Mouse (Mus musculus): ENCODE data around the gene Ccdc121. TPM values are rescaled to one million over a fixed set of nuclear protein-coding genes. Genes with fewer than 3 reads are reported as not detected.
"Not testable (repeated sequence)": the region's sequence is repeated elsewhere in the genome, so short reads cannot be mapped to it uniquely, and the experiment has no call there.

Gene Ccdc121
- polyA plus RNA-seq, 1 experiment from 2014 or later: 0.15 TPM

DNA sequence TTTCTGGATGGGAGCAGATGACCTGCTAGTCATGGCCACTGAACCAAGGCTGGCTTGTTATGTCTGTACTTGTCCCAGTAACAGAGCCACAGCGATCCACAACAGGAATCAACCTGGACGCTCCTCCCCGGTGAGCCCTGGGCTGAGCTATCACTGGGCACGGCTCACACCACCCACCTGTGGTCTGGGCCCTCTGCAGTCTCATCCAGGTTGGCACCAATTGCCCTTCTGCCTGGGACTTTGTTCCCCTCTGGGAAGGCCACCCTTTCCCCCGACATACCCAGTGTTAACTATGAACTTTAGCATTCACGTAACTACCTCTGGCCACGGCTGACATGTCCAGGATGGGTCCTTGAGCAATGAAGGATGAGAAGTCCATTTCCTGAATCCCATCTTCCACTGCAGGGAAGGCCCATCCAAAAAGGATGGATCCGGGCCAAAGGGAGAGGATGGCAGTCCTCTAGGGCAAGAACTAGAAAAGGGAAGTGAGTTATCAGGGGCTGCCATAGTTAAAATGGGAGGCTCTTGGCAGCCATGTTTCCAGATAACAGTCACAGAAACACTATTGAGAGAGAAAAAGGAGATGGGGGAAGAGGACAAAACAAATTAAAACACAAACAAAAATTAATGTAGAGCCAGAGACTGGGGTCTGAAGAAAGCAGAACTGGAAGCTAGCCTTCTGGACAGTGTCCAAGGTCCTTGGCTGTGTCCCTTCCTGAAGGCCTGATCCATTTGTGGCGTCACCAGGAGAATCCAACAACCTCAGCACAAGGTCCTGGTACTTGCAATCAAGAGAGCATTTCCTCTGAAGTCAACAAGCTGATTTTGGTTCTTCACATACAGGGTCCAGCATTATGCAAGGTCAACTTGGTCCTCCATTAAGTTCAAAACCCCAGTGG lies 26.6 kb upstream of the Ccdc121 start:
- Histone ChIP-seq H3K4me3 (no peak overlapping the region), H3K9me3 (no peaks in the 10 kb centered on the region), H3K4me1 (peaks cover 29% of the 10 kb centered on the region), H3K9ac (no peak overlapping the region), H3K27ac (no peak overlapping the region), H3K27me3 (0 out of 2 replicates have a peak, but pooled peaks cover 8% of the 10 kb centered on the region), H3K36me3 (no peaks in the 10 kb centered on the region), H3K4me2 (no peak overlapping the region)
- ATAC-seq (ENCODE audit: insufficient number of reproducible peaks, low FRiP score, low TSS enrichment, low read depth): no peak
- WGBS: 91% methylated on average over 9 of the region's 9 CpGs

DNA sequence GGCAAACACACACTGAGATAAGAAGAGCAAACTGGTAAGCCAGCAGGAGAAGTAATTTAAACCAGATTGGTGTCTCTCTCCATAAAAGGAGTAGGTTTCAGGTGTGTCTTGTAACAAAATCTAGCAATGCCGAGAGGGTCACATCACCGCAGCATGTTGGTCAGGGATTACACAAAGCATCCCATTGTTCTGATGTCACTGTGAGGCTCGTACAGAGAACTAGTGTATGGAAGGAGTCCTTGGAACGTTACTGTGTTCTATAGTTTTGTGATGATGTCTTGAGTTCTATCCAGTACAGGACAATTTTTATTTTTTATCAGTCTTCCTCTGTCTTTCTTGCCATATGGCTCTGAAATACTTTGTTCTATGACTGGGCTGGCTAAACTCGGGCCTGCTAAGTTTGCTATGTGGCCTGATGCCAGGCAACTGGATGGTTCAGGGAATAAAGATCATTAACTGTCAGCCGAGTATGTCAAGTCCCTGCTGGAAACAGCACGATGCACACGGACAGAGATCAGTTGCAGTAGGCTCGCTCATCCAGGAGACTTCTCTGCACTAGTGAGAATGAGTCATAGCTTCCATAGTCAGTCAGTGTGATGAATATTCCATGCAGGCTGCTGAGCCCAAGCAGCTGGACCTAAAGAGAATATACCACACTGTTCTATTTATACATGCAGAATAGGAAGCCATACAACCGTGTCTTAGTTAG lies 24.1 kb upstream of the Ccdc121 start:
- Histone ChIP-seq H3K4me3 (no peak overlapping the region), H3K9ac (no peak overlapping the region), H3K27me3 (peaks cover 8% of the 10 kb centered on the region; the same call in 1 of the 2 replicates), H3K27ac (peak overlapping the region; percentile 38), H3K9me3 (no peaks in the 10 kb centered on the region), H3K4me1 (peaks cover 32% of the 10 kb centered on the region), H3K4me2 (no peak overlapping the region), H3K36me3 (no peaks in the 10 kb centered on the region)
- peak; percentile 76 for ATAC-seq (ENCODE audit: insufficient number of reproducible peaks, low FRiP score, low TSS enrichment, low read depth)
- WGBS: 37% methylated on average over 10 of the region's 10 CpGs

DNA sequence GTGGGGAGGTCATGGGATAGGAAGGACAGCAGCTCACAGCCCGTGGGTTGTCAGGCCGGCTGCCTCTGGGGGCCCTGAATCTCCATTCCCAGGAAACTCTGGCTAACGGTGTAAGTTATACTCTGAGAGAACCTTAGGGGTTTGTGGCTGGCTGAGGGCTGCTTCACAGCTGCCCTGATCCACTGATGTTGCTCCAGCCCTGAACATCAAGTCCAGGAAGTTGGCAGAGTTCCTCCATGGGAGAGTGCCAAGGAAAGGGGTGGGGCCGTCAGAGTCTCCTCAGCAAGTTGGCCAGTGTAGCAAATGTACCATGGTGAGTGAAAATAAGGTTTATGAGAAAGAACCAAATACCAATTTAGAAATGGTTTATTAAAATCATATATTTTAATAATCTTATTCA lies 18.1 kb upstream of the Ccdc121 start:
- Histone ChIP-seq H3K9ac (no peak overlapping the region), H3K27ac (peak overlapping the region; percentile 87), H3K4me2 (no peak overlapping the region), H3K27me3 (no peaks in the 10 kb centered on the region; the same call in 1 of the 2 replicates), H3K36me3 (no peaks in the 10 kb centered on the region), H3K4me3 (no peak overlapping the region), H3K9me3 (no peaks in the 10 kb centered on the region), H3K4me1 (peaks cover 40% of the 10 kb centered on the region)
- ATAC-seq (ENCODE audit: insufficient number of reproducible peaks, low FRiP score, low TSS enrichment, low read depth): peak; percentile 85
- WGBS: 19% methylated on average over 4 of the region's 4 CpGs

DNA sequence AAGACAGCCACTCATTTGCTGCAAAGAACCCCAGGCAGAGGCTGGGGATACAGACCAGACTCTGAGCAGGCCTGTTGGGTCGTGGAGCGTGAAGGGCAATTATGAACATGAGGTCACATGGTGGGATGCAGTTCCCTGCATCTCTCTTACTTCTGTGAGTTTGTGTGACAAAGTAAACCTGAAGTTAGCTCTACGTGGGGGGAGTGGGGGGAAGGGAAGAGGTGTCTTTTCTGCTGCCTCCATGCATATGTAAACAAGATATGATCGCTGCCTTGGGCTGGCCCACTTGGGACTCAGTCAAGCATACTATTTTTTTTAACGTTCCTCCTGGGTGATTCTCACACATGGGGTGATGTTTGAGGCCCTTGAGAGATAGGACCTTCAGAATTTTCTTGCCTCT lies 14.7 kb upstream of the Ccdc121 start:
- Histone ChIP-seq H3K4me3 (no peak overlapping the region), H3K9me3 (no peaks in the 10 kb centered on the region), H3K36me3 (no peaks in the 10 kb centered on the region), H3K4me1 (peaks cover 39% of the 10 kb centered on the region), H3K27me3 (no peaks in the 10 kb centered on the region), H3K4me2 (no peak overlapping the region), H3K9ac (no peak overlapping the region), H3K27ac (no peak overlapping the region)
- 65% methylated on average over 5 of the region's 5 CpGs for WGBS
- ATAC-seq (ENCODE audit: insufficient number of reproducible peaks, low FRiP score, low TSS enrichment, low read depth): no peak

DNA sequence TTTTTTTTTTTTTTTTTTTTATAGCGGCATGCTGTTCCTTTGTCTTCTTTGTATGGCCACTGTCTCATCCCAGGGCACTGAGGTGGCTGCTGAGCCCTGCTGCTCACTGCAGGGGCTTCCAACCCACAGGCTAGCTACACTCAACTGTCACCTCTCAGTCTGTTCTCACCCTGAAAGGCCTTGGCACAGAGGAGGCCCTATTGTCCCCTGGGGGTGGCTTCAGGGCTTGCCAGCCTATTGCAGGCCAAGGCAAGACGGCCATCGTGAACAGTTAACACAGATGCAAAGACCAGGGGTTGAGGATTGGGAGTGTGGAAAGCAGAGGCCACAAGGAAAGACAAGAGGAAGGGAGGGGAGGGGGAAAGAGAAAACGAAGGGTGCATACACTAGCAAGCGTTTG lies 12.6 kb upstream of the Ccdc121 start:
- H3K4me2 ChIP-seq: no peak overlapping the region
- H3K27me3 ChIP-seq: no peaks in the 10 kb centered on the region
- no peak overlapping the region for H3K27ac ChIP-seq
- H3K4me3 ChIP-seq: no peak overlapping the region
- no peaks in the 10 kb centered on the region for H3K9me3 ChIP-seq
- WGBS: 81% methylated on average over 5 of the region's 5 CpGs
- no peak for ATAC-seq (ENCODE audit: insufficient number of reproducible peaks, low FRiP score, low TSS enrichment, low read depth)
- H3K9ac ChIP-seq: no peak overlapping the region
- H3K36me3 ChIP-seq: no peaks in the 10 kb centered on the region
- peaks cover 27% of the 10 kb centered on the region for H3K4me1 ChIP-seq

DNA sequence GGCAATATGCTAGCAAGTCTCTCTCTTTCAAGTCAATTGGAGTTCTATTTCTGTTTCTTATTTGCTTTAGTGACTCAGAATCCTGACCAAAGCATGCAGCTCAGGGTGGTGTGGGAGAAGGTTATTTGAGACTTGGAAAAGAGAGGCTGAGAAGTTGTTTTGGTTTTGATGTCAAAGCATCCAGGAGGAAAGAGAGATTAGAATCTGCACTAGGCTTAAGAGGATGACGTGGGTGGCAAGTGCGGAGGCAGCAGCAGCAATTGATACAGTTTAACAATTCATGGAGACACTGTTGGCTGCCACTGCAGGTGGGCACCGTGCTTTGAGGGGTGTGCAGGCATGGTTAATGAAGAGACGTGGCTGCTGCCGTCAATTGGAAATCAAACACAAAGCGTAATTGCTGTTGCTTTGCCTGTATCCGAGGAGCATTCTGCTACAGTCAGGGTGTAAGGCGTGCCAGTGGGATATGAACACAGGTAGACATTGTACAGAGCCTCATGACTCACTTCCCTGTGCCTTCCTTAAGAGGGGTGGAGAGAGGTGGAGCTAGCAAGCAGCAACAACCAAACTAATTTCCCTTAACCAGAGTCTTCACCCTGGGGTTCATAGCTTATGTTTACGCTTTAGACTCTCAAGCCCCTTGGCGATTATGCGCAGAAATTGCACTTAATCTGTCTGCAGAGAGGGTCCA lies 10.3 kb upstream of the Ccdc121 start:
- ATAC-seq (ENCODE audit: insufficient number of reproducible peaks, low FRiP score, low TSS enrichment, low read depth): no peak
- WGBS: 58% methylated on average over 11 of the region's 11 CpGs
- H3K9ac ChIP-seq: no peak overlapping the region

DNA sequence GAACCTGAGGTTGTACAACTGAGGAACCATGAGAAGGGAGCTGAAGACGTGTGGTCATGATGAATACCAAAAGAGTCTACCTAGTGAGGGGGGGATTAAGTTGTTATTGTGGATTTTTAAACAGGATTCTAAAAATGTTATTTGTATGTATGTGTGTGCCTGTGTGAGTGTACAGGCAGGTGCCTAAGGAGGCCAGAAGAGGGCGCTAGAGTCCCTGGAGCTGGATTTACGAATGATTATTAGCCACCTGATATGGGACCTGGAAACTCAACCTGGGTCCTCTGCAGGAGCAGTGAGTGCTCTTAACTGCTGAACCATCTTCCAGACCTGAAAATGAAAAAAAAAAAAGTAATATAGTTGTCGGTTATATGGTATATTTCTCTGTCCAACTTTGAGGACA lies 7.9 kb upstream of the Ccdc121 start:
- no peak overlapping the region for H3K27ac ChIP-seq
- ATAC-seq (ENCODE audit: insufficient number of reproducible peaks, low FRiP score, low TSS enrichment, low read depth): no peak
- H3K36me3 ChIP-seq: no peaks in the 10 kb centered on the region
- H3K9me3 ChIP-seq: no peaks in the 10 kb centered on the region
- no peak overlapping the region for H3K4me2 ChIP-seq
- 79% methylated on average over 4 of the region's 4 CpGs for WGBS
- H3K4me1 ChIP-seq: peaks cover 9% of the 10 kb centered on the region
- H3K27me3 ChIP-seq: no peaks in the 10 kb centered on the region
- H3K4me3 ChIP-seq: no peak overlapping the region
- H3K9ac ChIP-seq: no peak overlapping the region

More for the DNA sequence above, 10.3 kb upstream of the Ccdc121 start:
- Histone ChIP-seq H3K36me3 (no peaks in the 10 kb centered on the region), H3K27me3 (no peaks in the 10 kb centered on the region), H3K27ac (no peak overlapping the region), H3K9me3 (no peaks in the 10 kb centered on the region), H3K4me2 (no peak overlapping the region), H3K4me3 (no peak overlapping the region), H3K4me1 (peaks cover 9% of the 10 kb centered on the region)

DNA sequence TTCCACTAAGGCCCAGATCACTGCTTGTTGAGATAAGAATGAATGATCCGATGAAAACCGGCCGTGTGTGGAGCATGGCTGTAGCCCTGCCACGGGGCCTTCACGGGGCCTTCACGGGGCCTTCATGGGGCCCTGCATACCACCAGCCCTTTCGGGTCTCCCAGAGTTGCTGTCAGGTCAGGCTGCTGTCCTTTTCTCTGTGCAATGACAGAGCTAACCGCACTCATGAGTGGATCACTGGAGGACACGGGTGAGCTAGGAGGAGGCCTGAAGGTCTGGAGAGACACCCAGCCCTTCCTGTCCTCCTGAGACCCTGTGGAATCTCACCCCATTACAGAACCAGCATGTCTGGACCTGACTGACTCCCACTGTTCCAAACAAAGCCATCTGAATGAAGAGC lies 6.8 kb upstream of the Ccdc121 start:
- peaks cover 9% of the 10 kb centered on the region for H3K4me1 ChIP-seq
- H3K4me2 ChIP-seq: no peak overlapping the region
- no peaks in the 10 kb centered on the region for H3K36me3 ChIP-seq
- H3K9ac ChIP-seq: no peak overlapping the region
- no peaks in the 10 kb centered on the region for H3K9me3 ChIP-seq
- no peak overlapping the region for H3K27ac ChIP-seq
- H3K27me3 ChIP-seq: no peaks in the 10 kb centered on the region
- ATAC-seq (ENCODE audit: insufficient number of reproducible peaks, low FRiP score, low TSS enrichment, low read depth): no peak
- no peak overlapping the region for H3K4me3 ChIP-seq
- 89% methylated on average over 9 of the region's 9 CpGs for whole genome bisulfite sequencing

DNA sequence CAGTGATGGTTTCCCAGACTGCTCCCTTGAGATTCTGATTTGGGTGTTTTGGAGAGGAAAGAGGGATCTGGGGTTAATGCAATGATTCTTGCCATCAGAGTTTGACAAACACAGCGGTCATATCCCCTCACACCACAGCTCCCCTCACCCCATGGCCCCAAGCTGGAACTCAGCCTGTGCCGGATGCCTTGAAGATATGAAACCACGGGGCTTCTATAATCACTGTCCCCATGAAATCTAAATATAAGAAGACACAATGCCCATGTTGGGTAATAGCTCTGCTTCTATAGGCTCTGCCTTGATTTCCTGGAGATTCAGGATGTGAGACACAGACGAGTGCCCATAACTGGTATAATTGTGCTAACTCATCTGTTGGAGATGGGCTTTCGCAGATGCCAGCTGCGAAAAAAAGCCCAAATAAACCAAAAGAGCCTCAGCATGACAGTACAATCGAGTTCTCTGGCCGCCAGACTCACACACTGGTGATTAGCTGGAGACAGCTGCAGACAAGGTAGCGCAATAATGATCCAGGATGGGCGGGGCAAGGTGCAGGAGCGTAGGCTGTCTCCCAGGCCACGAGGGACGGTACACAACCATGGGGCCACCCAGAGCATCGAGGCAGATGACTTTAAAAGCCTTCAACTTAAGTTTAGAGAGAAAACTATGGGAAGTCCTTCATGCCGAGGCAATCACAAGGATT lies 1.3 kb upstream of the Ccdc121 start:
- Histone ChIP-seq H3K27me3 (no peaks in the 10 kb centered on the region), H3K4me3 (no peak overlapping the region), H3K4me1 (peaks cover 9% of the 10 kb centered on the region), H3K9ac (no peak overlapping the region), H3K36me3 (no peaks in the 10 kb centered on the region), H3K27ac (no peak overlapping the region), H3K4me2 (no peak overlapping the region), H3K9me3 (no peaks in the 10 kb centered on the region)
- 73% methylated on average over 15 of the region's 15 CpGs for WGBS
- no peak for ATAC-seq (ENCODE audit: insufficient number of reproducible peaks, low FRiP score, low TSS enrichment, low read depth)

DNA sequence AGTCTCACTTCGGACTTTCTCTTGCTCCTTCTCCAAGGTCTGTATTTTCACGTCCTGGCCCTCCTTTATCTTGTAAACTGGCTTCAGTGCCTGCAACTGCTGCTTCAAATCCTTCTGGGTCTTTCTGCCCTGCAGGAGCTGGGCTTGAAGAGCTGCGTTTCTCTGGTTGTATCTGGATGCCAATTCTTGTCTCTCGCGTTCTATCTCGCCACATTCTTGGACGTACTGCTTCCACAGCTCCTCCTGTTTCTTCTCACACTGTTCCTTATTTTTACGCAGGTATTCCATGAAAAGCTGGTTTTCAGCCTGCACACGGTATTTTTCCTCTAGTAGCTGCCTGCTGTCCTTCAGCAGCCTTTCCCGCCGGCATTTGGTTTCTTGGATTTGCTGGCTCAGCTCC lies 396 bp downstream of the Ccdc121 start:
- not testable (repeated sequence) for H3K27ac ChIP-seq; H3K36me3 ChIP-seq; H3K9ac ChIP-seq; H3K27me3 ChIP-seq; H3K4me2 ChIP-seq; ATAC-seq (ENCODE audit: insufficient number of reproducible peaks, low FRiP score, low TSS enrichment, low read depth); H3K4me1 ChIP-seq; H3K4me3 ChIP-seq; H3K9me3 ChIP-seq
- 49% methylated on average over 11 of the region's 11 CpGs for WGBS

DNA sequence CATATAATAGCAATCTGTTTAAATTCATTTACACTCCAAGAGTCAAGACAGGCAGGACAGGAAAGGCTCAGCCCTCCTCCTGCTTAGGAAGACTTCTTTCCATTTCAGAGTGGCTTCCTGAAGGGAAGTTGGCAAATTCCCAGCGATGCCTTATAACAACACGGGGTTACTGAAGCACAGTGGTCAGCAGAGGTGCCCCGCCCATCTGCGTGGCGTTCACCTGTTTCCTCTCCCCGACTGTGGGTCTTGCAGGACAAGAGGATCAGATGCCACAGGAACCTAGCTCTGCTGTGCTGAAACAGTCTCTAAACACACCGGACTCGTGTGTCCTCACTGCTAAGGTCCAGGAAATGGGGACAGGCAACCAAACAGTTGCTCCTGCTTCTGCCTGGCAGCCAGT lies 5.9 kb downstream of the Ccdc121 start:
- no peak for ATAC-seq (ENCODE audit: insufficient number of reproducible peaks, low FRiP score, low TSS enrichment, low read depth)
- peaks cover 5% of the 10 kb centered on the region; the same call in 1 of the 2 replicates for H3K4me1 ChIP-seq

More for the DNA sequence above, 5.9 kb downstream of the Ccdc121 start:
- Histone ChIP-seq H3K9ac (no peak overlapping the region), H3K27ac (no peak overlapping the region), H3K27me3 (no peaks in the 10 kb centered on the region), H3K4me2 (no peak overlapping the region), H3K4me3 (no peak overlapping the region), H3K36me3 (no peaks in the 10 kb centered on the region), H3K9me3 (no peaks in the 10 kb centered on the region)
- WGBS: 60% methylated on average over 8 of the region's 8 CpGs

All from limb, embryonic 15.5 days (tissue).